Mouse (Mus musculus) induced T-regulatory cell, adult 2 months (primary cell): ENCODE data around the gene Ep400.
"Not testable (repeated sequence)": the region's sequence is repeated elsewhere in the genome, so short reads cannot be mapped to it uniquely, and the experiment has no call there.

Experiments
- DNase-seq: peaks from one replicate; pipeline ENCODE4 v3.0.0-alpha.2; 2012; ENCODE audit warnings: low read depth

Ep400 gene

GRCm38 (mm10) chr5:110779998-110780760 is 9.7 kb upstream of the Ep400 start, which contains the start of gene Pus1:
TSS of gene Pus1 (minus strand) at chr5:110780659.
- peak; percentile 90 for DNase-seq

GRCm38 (mm10) chr5:110779276-110779997 is 8.9 kb upstream of the Ep400 start:
- DNase-seq, result no peak

GRCm38 (mm10) chr5:110778263-110778662 is 7.7 kb upstream of the Ep400 start:
- DNase-seq, result no peak

GRCm38 (mm10) chr5:110776141-110776540 is 5.6 kb upstream of the Ep400 start:
- DNase-seq, result no peak

- no peak for DNase-seq
These were observed 4.0 kb upstream of the Ep400 start for GRCm38 (mm10) chr5:110774511-110774910.

- DNase-seq, result not testable (repeated sequence)
These were observed 2.4 kb upstream of the Ep400 start for GRCm38 (mm10) chr5:110772945-110773344.

GRCm38 (mm10) chr5:110770031-110770445 is 479 bp downstream of the Ep400 start:
- DNase-seq, result peak; percentile 80

GRCm38 (mm10) chr5:110769272-110769671 is 1.2 kb downstream of the Ep400 start:
- DNase-seq, result no peak

GRCm38 (mm10) chr5:110763890-110764289 is 6.6 kb downstream of the Ep400 start:
- no peak for DNase-seq

GRCm38 (mm10) chr5:110745021-110745420 is 25.5 kb downstream of the Ep400 start:
- DNase-seq, result no peak

GRCm38 (mm10) chr5:110739496-110740275 is 30.8 kb downstream of the Ep400 start:
- no peak for DNase-seq

- peak; percentile 50 for DNase-seq
These were observed 34.9 kb downstream of the Ep400 start for GRCm38 (mm10) chr5:110735606-110736005.

- no peak for DNase-seq
These were observed 37.2 kb downstream of the Ep400 start for GRCm38 (mm10) chr5:110733231-110733823.

GRCm38 (mm10) chr5:110731227-110731626 is 39.3 kb downstream of the Ep400 start:
- no peak for DNase-seq

- DNase-seq, result no peak
These were observed 42.7 kb downstream of the Ep400 start for GRCm38 (mm10) chr5:110727850-110728249.

- no peak for DNase-seq
These were observed 47.0 kb downstream of the Ep400 start for GRCm38 (mm10) chr5:110723543-110723942.

- DNase-seq, result not testable (repeated sequence)
These were observed 49.1 kb downstream of the Ep400 start for GRCm38 (mm10) chr5:110721463-110721862.

GRCm38 (mm10) chr5:110711455-110711854 is 59.1 kb downstream of the Ep400 start:
- DNase-seq, result no peak

- no peak for DNase-seq
These were observed 61.3 kb downstream of the Ep400 start for GRCm38 (mm10) chr5:110709256-110709655.

GRCm38 (mm10) chr5:110704004-110704403 is 66.5 kb downstream of the Ep400 start:
- no peak for DNase-seq

- DNase-seq, result no peak
These were observed 71.9 kb downstream of the Ep400 start for GRCm38 (mm10) chr5:110698617-110699016.

GRCm38 (mm10) chr5:110682041-110682440 is 88.5 kb downstream of the Ep400 start:
- no peak for DNase-seq
